Comparison of ENCODE assay signal across 8 mouse cellular contexts in the genomic region with DNA sequence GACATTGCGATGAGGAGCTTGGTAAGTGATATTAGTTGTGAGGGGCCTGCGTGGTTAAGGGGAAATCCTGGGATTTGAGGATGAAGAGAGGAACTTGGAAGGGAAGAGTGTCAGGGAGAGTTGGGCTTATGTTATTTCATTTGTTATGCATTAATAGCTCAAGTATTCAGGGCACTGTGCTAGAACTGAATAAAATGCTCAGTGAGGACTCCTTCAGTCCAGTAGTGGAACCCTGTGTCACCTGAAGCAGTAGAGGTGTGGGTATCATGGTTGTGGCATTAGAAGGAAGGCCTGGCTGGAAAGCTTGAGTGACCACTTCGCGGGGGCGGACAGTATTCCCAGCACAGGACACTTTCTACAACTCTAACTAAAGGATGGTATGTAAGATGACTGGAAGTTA. TPM values are rescaled to one million over a fixed set of nuclear protein-coding genes. Genes with fewer than 3 reads are reported as not detected.
DNase-seq lines count a peak whose midpoint lies in the region; ATAC-seq lines count a peak whose summit lies in the region.

No protein-coding gene starts in this region.

- peak overlapping the region; percentile 97 for H3K9ac ChIP-seq in lung, embryonic 15.5 days
- peak overlapping the region; percentile 98 for H3K9ac ChIP-seq in embryonic facial prominence, embryonic 13.5 days
- peak overlapping the region; percentile 99 for H3K9ac ChIP-seq in kidney, embryonic 14.5 days (ENCODE audit: low read depth, low read length)
- peak overlapping the region; percentile 99 for H3K9ac ChIP-seq in midbrain, embryonic 16.5 days (ENCODE audit: low read depth, low read length)

- peak overlapping the region; percentile 70 for H3K4me2 ChIP-seq in lung, embryonic 15.5 days
- H3K4me2 ChIP-seq in embryonic facial prominence, embryonic 13.5 days: peak overlapping the region; percentile 89
- H3K4me2 ChIP-seq in kidney, embryonic 14.5 days (replicated peaks; ENCODE audit: low read depth, low read length): peak overlapping the region; percentile 75
- peak overlapping the region; percentile 98 for H3K4me2 ChIP-seq in midbrain, embryonic 16.5 days (ENCODE audit: low read length)

- peaks cover 15% of the 10 kb centered on the region for H3K4me1 ChIP-seq in lung, embryonic 15.5 days
- peaks cover 16% of the 10 kb centered on the region for H3K4me1 ChIP-seq in embryonic facial prominence, embryonic 13.5 days
- H3K4me1 ChIP-seq in kidney, embryonic 14.5 days (ENCODE audit: control insufficient read depth, insufficient read depth, low read length): peaks cover 12% of the 10 kb centered on the region
- peaks cover 19% of the 10 kb centered on the region for H3K4me1 ChIP-seq in midbrain, embryonic 16.5 days (ENCODE audit: control insufficient read depth, insufficient read depth, low read length)

- DNase-seq in lung, postnatal 25 days (ENCODE audit: low spot score): no peak
- no peak for DNase-seq in layer of hippocampus, adult 9-10 months (ENCODE audit: low spot score)
- no peak for DNase-seq in embryo, embryonic 9.5 days (ENCODE audit: extremely low spot score)
- no peak for DNase-seq in right cerebral cortex, postnatal 4 days

- no peaks in the 10 kb centered on the region for H3K9me3 ChIP-seq in lung, embryonic 15.5 days
- no peaks in the 10 kb centered on the region for H3K9me3 ChIP-seq in embryonic facial prominence, embryonic 13.5 days
- no peaks in the 10 kb centered on the region for H3K9me3 ChIP-seq in kidney, embryonic 14.5 days (ENCODE audit: control insufficient read depth, low read length)
- H3K9me3 ChIP-seq in midbrain, embryonic 16.5 days (replicated peaks; ENCODE audit: control insufficient read depth, low read length, poor library complexity, severe bottlenecking): no peaks in the 10 kb centered on the region

- no peak overlapping the region for H3K27ac ChIP-seq in lung, embryonic 15.5 days
- peak overlapping the region; percentile 97; the same call in 1 of the 2 replicates for H3K27ac ChIP-seq in embryonic facial prominence, embryonic 13.5 days
- H3K27ac ChIP-seq in kidney, embryonic 14.5 days (ENCODE audit: low read depth, low read length): no peak overlapping the region; the same call in 1 of the 2 replicates
- H3K27ac ChIP-seq in midbrain, embryonic 16.5 days (ENCODE audit: low read length): peak overlapping the region; percentile 100

- H3K27me3 ChIP-seq in lung, embryonic 15.5 days: no peaks in the 10 kb centered on the region
- H3K27me3 ChIP-seq in embryonic facial prominence, embryonic 13.5 days: no peaks in the 10 kb centered on the region
- H3K27me3 ChIP-seq in kidney, embryonic 14.5 days (ENCODE audit: control insufficient read depth, insufficient read depth, low read length): no peaks in the 10 kb centered on the region
- no peaks in the 10 kb centered on the region for H3K27me3 ChIP-seq in midbrain, embryonic 16.5 days (ENCODE audit: control insufficient read depth, insufficient read depth, low read depth, low read length)

- 24% methylated on average over 5 of the region's 5 CpGs for WGBS in lung, embryonic 15.5 days
- WGBS in embryonic facial prominence, embryonic 13.5 days: 28% methylated on average over 5 of the region's 5 CpGs
- 25% methylated on average over 5 of the region's 5 CpGs for WGBS in kidney, embryonic 14.5 days
- WGBS in midbrain, embryonic 16.5 days: 31% methylated on average over 5 of the region's 5 CpGs

- peaks cover 10% of the 10 kb centered on the region; the same call in 1 of the 2 replicates for H3K36me3 ChIP-seq in lung, embryonic 15.5 days
- peaks cover 8% of the 10 kb centered on the region for H3K36me3 ChIP-seq in embryonic facial prominence, embryonic 13.5 days
- peaks cover 2% of the 10 kb centered on the region; the same call in 1 of the 2 replicates for H3K36me3 ChIP-seq in kidney, embryonic 14.5 days (ENCODE audit: control insufficient read depth, insufficient read depth, low read length)
- H3K36me3 ChIP-seq in midbrain, embryonic 16.5 days (ENCODE audit: control insufficient read depth, insufficient read depth, low read length): no peaks in the 10 kb centered on the region; the same call in 1 of the 2 replicates

- no peak for ATAC-seq in lung, embryonic 15.5 days (ENCODE audit: borderline replicate concordance, extremely low read depth, low FRiP score, low TSS enrichment)
- ATAC-seq in embryonic facial prominence, embryonic 13.5 days (ENCODE audit: insufficient number of reproducible peaks, insufficient read depth, low FRiP score, low TSS enrichment, low read depth): no peak
- no peak for ATAC-seq in kidney, embryonic 14.5 days (ENCODE audit: low FRiP score, low TSS enrichment)
- no peak for ATAC-seq in midbrain, embryonic 16.5 days

- peak overlapping the region; percentile 100 for H3K4me3 ChIP-seq in lung, embryonic 15.5 days
- H3K4me3 ChIP-seq in embryonic facial prominence, embryonic 13.5 days: peak overlapping the region; percentile 100
- H3K4me3 ChIP-seq in kidney, embryonic 14.5 days (ENCODE audit: low read length): peak overlapping the region; percentile 72
- peak overlapping the region; percentile 100 for H3K4me3 ChIP-seq in midbrain, embryonic 16.5 days (ENCODE audit: low read depth, low read length)

RNA-seq across cellular contexts. Expression of a gene that starts 1.8 kb away (rescaled TPM):
- 18.2 and 22.9 TPM in 2 replicates for polyA plus RNA-seq in lung, embryonic 15.5 days (2015; fragmentation: Nextera tagmentation; extraction: Ambion mirVana)
- polyA plus RNA-seq in embryonic facial prominence, embryonic 13.5 days (2015; fragmentation: Nextera tagmentation; extraction: Ambion mirVana): 34.2 and 37.6 TPM in 2 replicates
- polyA plus RNA-seq in kidney, embryonic 14.5 days (2014; fragmentation: Nextera tagmentation; extraction: Ambion mirVana): 27.0 and 35.3 TPM in 2 replicates
- polyA plus RNA-seq in midbrain, embryonic 16.5 days (2015; fragmentation: Nextera tagmentation; extraction: Ambion mirVana): 32.0 and 32.4 TPM in 2 replicates

Comparison
In these comparisons a context has a peak if more than half of its experiments do, and no peak if none do; other contexts are left out.
1. H3K27ac ChIP-seq: peak in embryonic facial prominence, embryonic 13.5 days (single experiment) and midbrain, embryonic 16.5 days (single experiment); none in lung, embryonic 15.5 days (single experiment) and kidney, embryonic 14.5 days (single experiment).
2. Peak in every context shown above with its lines, with median percentiles within 50 percentile points of each other: H3K4me2 ChIP-seq, H3K4me3 ChIP-seq and H3K9ac ChIP-seq.